Mouse (Mus musculus) liver, adult 2 months (tissue): ENCODE results near the gene Cep57l1. TPM values are rescaled to one million over a fixed set of nuclear protein-coding genes. Genes with fewer than 3 reads are reported as not detected.

Experiments used
- DNase-seq: peaks from one replicate; pipeline ENCODE4 v3.0.0-alpha.2; 2011; ENCODE audit warnings: low read depth, low spot score; ENCODE audit errors: extremely low read depth
- H3K27ac ChIP-seq: fragments of 200-500 bp; replicated peaks from 2 replicates; pipeline ENCODE4 v1.5.1; 2012; ENCODE audit warnings: low read depth, mild to moderate bottlenecking, control low read depth, inconsistent platforms, low read length; ENCODE audit not compliant: insufficient read depth
- H3K27me3 ChIP-seq: fragments of 200-500 bp; 2 replicates; pipeline ENCODE4 v1.6.1; 2012; ENCODE audit warnings: mild to moderate bottlenecking, moderate library complexity, low read length, inconsistent platforms; ENCODE audit not compliant: control insufficient read depth, insufficient read depth
- H3K36me3 ChIP-seq: fragments of 200-500 bp; 2 replicates; pipeline ENCODE4 v1.6.1; 2012; ENCODE audit warnings: low read length, inconsistent platforms; ENCODE audit not compliant: control insufficient read depth, insufficient read depth
- H3K4me1 ChIP-seq: fragments of 200-500 bp; 2 replicates; pipeline ENCODE4 v1.6.1; 2011; ENCODE audit warnings: low read length; ENCODE audit not compliant: control insufficient read depth, insufficient read depth
- H3K4me3 ChIP-seq: fragments of 200-500 bp; 2 replicates; pipeline ENCODE4 v1.5.1; 2011; ENCODE audit warnings: low read depth, mild to moderate bottlenecking, control low read depth, low read length, moderate library complexity; ENCODE audit not compliant: insufficient read depth
- H3K79me2 ChIP-seq: fragments of 200-500 bp; 2 replicates; pipeline ENCODE4 v1.6.1; 2012; ENCODE audit warnings: inconsistent platforms, mild to moderate bottlenecking, low read length, moderate library complexity; ENCODE audit not compliant: control insufficient read depth, insufficient read depth
- H3K9ac ChIP-seq: fragments of 200-500 bp; 2 replicates; pipeline ENCODE4 v1.6.1; 2012; ENCODE audit warnings: low read depth, mild to moderate bottlenecking, control low read depth, inconsistent platforms, low read length
- CTCF ChIP-seq: fragments of 200-500 bp; IDR thresholded peaks from 2 replicates; pipeline ENCODE4 v1.5.1; 2011; ENCODE audit warnings: low read depth, low read length, control low read depth
- POLR2A ChIP-seq: fragments of 200-500 bp; IDR thresholded peaks from 2 replicates; pipeline ENCODE4 v1.6.1; 2011; ENCODE audit warnings: low read length, control low read depth; ENCODE audit not compliant: insufficient read depth; ENCODE audit errors: extremely low read depth
- WGBS: fragments of 180-500 bp; shearing (Covaris S2); methylation state at CpG from one replicate; pipeline ENCODE4 v1.1.7; 2018; 5-methylcytosine and 5-hydroxymethylcytosine counted together
- polyA plus RNA-seq: library from polyadenylated mRNA; depleted of rRNA; stranded (reverse); fragments of >200 nt; gene quantifications from 2 replicates; pipeline ENCODE4 v1.2.3, GENCODE M21; 2012
- total RNA-seq: library from RNA; depleted of rRNA; stranded (reverse); fragments of >200 nt; gene quantifications from 2 replicates; pipeline ENCODE4 v1.2.3, GENCODE M21; 2014

Cep57l1 gene
- total and polyA plus RNA-seq, 2 experiments, result 0.82 to 9.2 TPM

- WGBS, result 77% methylated on average over 3 of the region's 3 CpGs
- no peak for DNase-seq
- Histone ChIP-seq H3K9ac (no peak overlapping the region), H3K36me3 (peaks cover 13% of the 10 kb centered on the region; the same call in 1 of the 2 replicates), H3K27ac (no peak overlapping the region), H3K4me1 (peaks cover 5% of the 10 kb centered on the region), H3K27me3 (no peaks in the 10 kb centered on the region), H3K79me2 (no peaks in the 10 kb centered on the region; the same call in 1 of the 2 replicates), H3K4me3 (no peak overlapping the region)
- TF ChIP-seq POLR2A (no peak), CTCF (no peak)
Observed at GRCm38 (mm10) chr10:41804711-41805110, 5.0 kb downstream of the Cep57l1 start.

GRCm38 (mm10) chr10:41803467-41803866, 6.2 kb downstream of the Cep57l1 start:
- 65% methylated on average over 8 of the region's 8 CpGs for WGBS
- H3K4me3 ChIP-seq, result no peak overlapping the region
- H3K9ac ChIP-seq, result no peak overlapping the region
- H3K27me3 ChIP-seq, result no peaks in the 10 kb centered on the region
- TF ChIP-seq POLR2A, result no peak
- no peak for TF ChIP-seq CTCF
- H3K4me1 ChIP-seq, result peaks cover 5% of the 10 kb centered on the region
- no peak overlapping the region for H3K27ac ChIP-seq
- DNase-seq, result peak; percentile 59
- no peaks in the 10 kb centered on the region; the same call in 1 of the 2 replicates for H3K79me2 ChIP-seq
- peaks cover 13% of the 10 kb centered on the region; the same call in 1 of the 2 replicates for H3K36me3 ChIP-seq

- DNase-seq, result no peak
- no peak overlapping the region for H3K27ac ChIP-seq
- H3K4me3 ChIP-seq, result no peak overlapping the region
- no peak overlapping the region for H3K9ac ChIP-seq
- H3K4me1 ChIP-seq, result no peaks in the 10 kb centered on the region
- no peaks in the 10 kb centered on the region for H3K27me3 ChIP-seq
- H3K79me2 ChIP-seq, result no peaks in the 10 kb centered on the region; the same call in 1 of the 2 replicates
- peaks cover 13% of the 10 kb centered on the region; the same call in 1 of the 2 replicates for H3K36me3 ChIP-seq
- TF ChIP-seq CTCF, result no peak
- no peak for TF ChIP-seq POLR2A
- 96% methylated on average over 8 of the region's 8 CpGs for WGBS
Observed at GRCm38 (mm10) chr10:41797253-41797652, 12.4 kb downstream of the Cep57l1 start.

- 98% methylated on average over 6 of the region's 6 CpGs for WGBS
- no peaks in the 10 kb centered on the region for H3K36me3 ChIP-seq
- no peak for TF ChIP-seq POLR2A
- no peak for TF ChIP-seq CTCF
- no peaks in the 10 kb centered on the region; the same call in 1 of the 2 replicates for H3K79me2 ChIP-seq
- no peak overlapping the region for H3K4me3 ChIP-seq
- H3K27ac ChIP-seq, result no peak overlapping the region
- H3K27me3 ChIP-seq, result no peaks in the 10 kb centered on the region
- no peaks in the 10 kb centered on the region for H3K4me1 ChIP-seq
- DNase-seq, result no peak
- no peak overlapping the region for H3K9ac ChIP-seq
Observed at GRCm38 (mm10) chr10:41792375-41792774, 17.3 kb downstream of the Cep57l1 start.

GRCm38 (mm10) chr10:41767254-41767653, 42.4 kb downstream of the Cep57l1 start:
- Histone ChIP-seq H3K27ac (no peak overlapping the region), H3K4me3 (no peak overlapping the region), H3K9ac (no peak overlapping the region), H3K27me3 (no peaks in the 10 kb centered on the region), H3K36me3 (no peaks in the 10 kb centered on the region), H3K79me2 (no peaks in the 10 kb centered on the region), H3K4me1 (no peaks in the 10 kb centered on the region)
- DNase-seq, result no peak
- no peak for TF ChIP-seq CTCF
- TF ChIP-seq POLR2A, result no peak
- 84% methylated on average over 6 of the region's 6 CpGs for WGBS

- no peaks in the 10 kb centered on the region for H3K79me2 ChIP-seq
- H3K4me3 ChIP-seq, result no peak overlapping the region
- H3K27me3 ChIP-seq, result no peaks in the 10 kb centered on the region
- H3K36me3 ChIP-seq, result no peaks in the 10 kb centered on the region
- WGBS, result 82% methylated on average over 4 of the region's 4 CpGs
- TF ChIP-seq POLR2A, result no peak
- TF ChIP-seq CTCF, result no peak
- H3K4me1 ChIP-seq, result no peaks in the 10 kb centered on the region
- H3K27ac ChIP-seq, result no peak overlapping the region
- no peak for DNase-seq
- H3K9ac ChIP-seq, result no peak overlapping the region
Observed at GRCm38 (mm10) chr10:41766280-41766679, 43.4 kb downstream of the Cep57l1 start.
